Mouse (Mus musculus) liver, embryonic 15.5 days (tissue): ENCODE results near the gene Adgrl2. TPM values are rescaled to one million over a fixed set of nuclear protein-coding genes. Genes with fewer than 3 reads are reported as not detected.

Experiments
- ATAC-seq: fragments of 200-750 bp; cut with Nextera tagmentation; 2 replicates; pipeline ENCODE4 v1.8.0; 2017; ENCODE audit warnings: moderate number of reproducible peaks, mild to moderate bottlenecking, moderate library complexity; ENCODE audit not compliant: insufficient read depth
- H3K27ac ChIP-seq: fragments of 300-500 bp; sonication (generic); replicated peaks from 2 replicates; pipeline ENCODE4 v1.5.1; 2015; ENCODE audit warnings: mild to moderate bottlenecking, inconsistent platforms
- H3K27me3 ChIP-seq: fragments of 300-500 bp; sonication (generic); 2 replicates; pipeline ENCODE4 v1.6.1; 2015; ENCODE audit warnings: mild to moderate bottlenecking, inconsistent platforms
- H3K36me3 ChIP-seq: fragments of 300-500 bp; sonication (generic); replicated peaks from 2 replicates; pipeline ENCODE4 v1.6.1; 2015; ENCODE audit warnings: moderate library complexity, mild to moderate bottlenecking, inconsistent platforms
- H3K4me1 ChIP-seq: fragments of 300-500 bp; sonication (generic); replicated peaks from 2 replicates; pipeline ENCODE4 v1.6.1; 2015; ENCODE audit warnings: inconsistent platforms
- H3K4me2 ChIP-seq: fragments of 300-500 bp; sonication (generic); 2 replicates; pipeline ENCODE4 v1.6.1; 2015; ENCODE audit warnings: moderate library complexity, mild to moderate bottlenecking, inconsistent platforms
- H3K4me3 ChIP-seq: fragments of 300-500 bp; sonication (generic); replicated peaks from 2 replicates; pipeline ENCODE4 v1.5.1; 2015; ENCODE audit warnings: mild to moderate bottlenecking, inconsistent platforms
- H3K9ac ChIP-seq: fragments of 300-500 bp; sonication (generic); 2 replicates; pipeline ENCODE4 v1.6.1; 2015; ENCODE audit warnings: moderate library complexity, mild to moderate bottlenecking, inconsistent platforms
- H3K9me3 ChIP-seq: fragments of 300-500 bp; sonication (generic); replicated peaks from 2 replicates; pipeline ENCODE4 v1.6.1; 2016; ENCODE audit warnings: inconsistent platforms
- WGBS: fragments of 180-500 bp; shearing (Covaris S2); methylation state at CpG from one replicate; pipeline ENCODE4 v1.1.7; 2015; ENCODE audit warnings: mixed read lengths; ENCODE audit not compliant: insufficient replicate concordance; 5-methylcytosine and 5-hydroxymethylcytosine counted together
- polyA plus RNA-seq: library from polyadenylated mRNA; unstranded; fragments of >200 nt; fragmentation: Nextera tagmentation; extraction: Ambion mirVana; gene quantifications from 2 replicates; pipeline ENCODE4 v1.2.1, GENCODE M21; 2015

Gene Adgrl2
- polyA plus RNA-seq, 1 experiment from 2014 or later = 4.4 TPM

DNA sequence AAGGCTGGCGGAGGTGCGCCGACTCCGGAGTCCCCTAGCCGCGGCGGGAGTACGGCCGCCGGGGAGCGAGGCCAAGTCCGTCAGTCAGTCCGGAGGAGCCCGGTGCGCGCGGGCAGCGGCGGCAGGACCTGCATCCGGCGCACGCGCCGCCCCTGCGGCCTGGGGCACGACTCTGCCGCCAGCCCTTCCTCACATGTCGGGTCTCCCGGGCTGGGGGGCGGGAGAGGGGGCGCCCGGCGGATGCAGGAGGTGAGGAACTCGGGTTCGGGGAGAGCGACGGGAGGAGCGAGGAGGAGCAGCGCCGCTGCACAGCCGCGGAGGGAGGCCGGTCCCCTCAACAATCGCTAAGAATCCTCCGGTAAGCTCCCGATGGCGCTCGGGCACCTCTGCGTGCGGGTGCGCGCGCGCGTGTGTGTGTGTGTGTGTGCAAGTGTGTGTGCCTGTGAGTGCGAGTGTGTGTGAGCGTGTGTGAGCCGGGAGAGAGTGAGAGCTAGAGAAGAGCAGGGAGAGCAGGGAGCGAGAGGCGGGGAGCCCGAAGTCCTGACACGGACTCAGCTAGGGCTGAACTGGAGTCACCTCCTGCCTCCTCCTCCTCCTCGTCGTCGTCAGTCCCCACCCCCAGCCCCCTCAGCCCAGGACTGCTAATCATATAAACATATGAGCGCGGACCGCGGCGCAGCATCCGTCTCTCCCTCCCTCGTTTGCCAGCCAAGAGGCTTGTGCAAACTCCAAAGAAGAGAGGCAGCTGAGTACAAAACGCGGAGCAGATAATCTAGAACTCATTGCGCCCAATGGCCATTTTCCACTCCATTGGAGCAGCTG, 1.1 kb downstream of the Adgrl2 start:
- peaks cover 77% of the 10 kb centered on the region for H3K27me3 ChIP-seq
- peak; percentile 72 for ATAC-seq
- peak overlapping the region; percentile 62 for H3K4me3 ChIP-seq

DNA sequence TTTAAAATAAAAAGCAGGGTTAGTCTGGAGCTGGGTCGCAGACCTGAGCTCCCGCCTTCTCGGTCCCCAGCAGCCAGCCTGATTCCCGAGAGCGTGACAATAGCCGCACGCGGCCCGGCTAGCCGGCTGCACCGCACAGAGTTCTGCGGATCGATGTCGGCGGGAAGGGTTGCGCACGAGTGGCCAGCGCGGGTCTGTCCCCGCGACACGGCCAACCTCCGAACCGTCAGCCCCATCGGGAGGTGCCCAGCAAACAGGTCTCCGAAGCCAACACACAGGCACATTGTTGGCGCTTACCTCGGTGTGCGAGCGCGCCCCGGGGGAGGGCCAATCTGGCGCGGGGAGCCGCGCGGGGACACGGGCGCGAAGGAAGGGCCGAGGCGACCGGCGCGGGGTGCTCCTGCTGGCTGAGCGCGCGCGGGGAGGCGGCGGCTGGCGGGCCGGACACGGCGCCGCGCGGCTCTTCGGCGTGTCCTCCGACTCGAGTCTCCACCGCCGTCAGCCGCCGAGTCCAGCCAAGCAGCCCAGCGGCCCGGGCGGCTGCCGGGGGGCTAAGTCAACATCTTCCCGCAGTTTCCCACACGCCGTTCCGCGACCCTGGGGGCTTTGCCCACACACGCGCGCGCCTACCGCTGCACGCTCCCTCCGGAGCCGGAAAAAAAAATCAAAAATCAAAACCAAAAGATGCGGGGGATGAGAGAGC, 1.9 kb downstream of the Adgrl2 start:
- under 1% methylated on average over 84 of the region's 84 CpGs for WGBS
- H3K27me3 ChIP-seq = peaks cover 77% of the 10 kb centered on the region
- ATAC-seq = 0 out of 2 replicates have a peak, but pooled peaks have one; percentile 13

More for the DNA sequence above, 1.1 kb downstream of the Adgrl2 start:
- H3K4me1 ChIP-seq = peaks cover 7% of the 10 kb centered on the region
- peak overlapping the region; percentile 70 for H3K4me2 ChIP-seq
- peak overlapping the region; percentile 48 for H3K9ac ChIP-seq
- under 1% methylated on average over 73 of the region's 75 CpGs for WGBS
- no peaks in the 10 kb centered on the region for H3K36me3 ChIP-seq
- H3K27ac ChIP-seq = peak overlapping the region; percentile 78
- no peaks in the 10 kb centered on the region for H3K9me3 ChIP-seq

DNA sequence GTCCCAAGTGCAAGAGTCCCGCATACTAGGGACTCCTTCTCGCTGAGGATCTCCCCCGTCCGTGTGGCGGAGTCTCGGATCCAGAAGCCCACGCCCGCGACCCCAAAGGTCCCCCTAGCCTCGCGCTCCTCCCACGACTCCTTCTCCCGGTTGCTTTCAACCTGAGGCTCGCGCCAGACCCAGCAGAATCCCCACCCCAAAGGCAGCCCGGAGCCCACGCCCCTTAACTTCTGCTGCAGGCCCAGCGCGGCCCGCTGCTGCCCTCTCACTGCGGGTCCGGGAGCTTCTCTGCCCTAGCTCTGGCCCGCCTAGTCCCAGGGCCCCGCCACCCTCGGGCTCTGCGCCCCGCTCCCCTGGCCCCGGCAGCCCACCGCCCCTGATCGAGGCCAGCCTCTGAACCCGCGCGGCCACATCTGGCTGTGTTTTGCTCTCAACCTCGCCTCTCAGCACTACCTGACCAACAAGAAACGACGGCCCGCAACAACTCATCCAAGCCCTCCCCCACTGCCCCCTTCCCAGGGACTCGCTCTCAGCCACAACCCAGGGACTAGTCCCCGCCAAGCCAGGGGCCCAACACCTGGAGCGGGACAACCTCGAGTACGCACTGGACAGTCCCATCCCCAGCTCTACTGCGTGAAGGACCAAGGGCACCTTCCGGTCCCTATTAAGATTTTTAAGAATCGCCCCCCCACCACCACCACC, 2.6 kb downstream of the Adgrl2 start:
- H3K4me3 ChIP-seq = peak overlapping the region; percentile 62
- peak; percentile 58 for ATAC-seq
- 1% methylated on average over 45 of the region's 45 CpGs for WGBS

More for the DNA sequence above, 1.9 kb downstream of the Adgrl2 start:
- no peaks in the 10 kb centered on the region for H3K9me3 ChIP-seq
- peak overlapping the region; percentile 48 for H3K9ac ChIP-seq
- H3K36me3 ChIP-seq = no peaks in the 10 kb centered on the region
- H3K4me3 ChIP-seq = peak overlapping the region; percentile 62
- peak overlapping the region; percentile 78 for H3K27ac ChIP-seq
- peak overlapping the region; percentile 70 for H3K4me2 ChIP-seq
- H3K4me1 ChIP-seq = peaks cover 7% of the 10 kb centered on the region

DNA sequence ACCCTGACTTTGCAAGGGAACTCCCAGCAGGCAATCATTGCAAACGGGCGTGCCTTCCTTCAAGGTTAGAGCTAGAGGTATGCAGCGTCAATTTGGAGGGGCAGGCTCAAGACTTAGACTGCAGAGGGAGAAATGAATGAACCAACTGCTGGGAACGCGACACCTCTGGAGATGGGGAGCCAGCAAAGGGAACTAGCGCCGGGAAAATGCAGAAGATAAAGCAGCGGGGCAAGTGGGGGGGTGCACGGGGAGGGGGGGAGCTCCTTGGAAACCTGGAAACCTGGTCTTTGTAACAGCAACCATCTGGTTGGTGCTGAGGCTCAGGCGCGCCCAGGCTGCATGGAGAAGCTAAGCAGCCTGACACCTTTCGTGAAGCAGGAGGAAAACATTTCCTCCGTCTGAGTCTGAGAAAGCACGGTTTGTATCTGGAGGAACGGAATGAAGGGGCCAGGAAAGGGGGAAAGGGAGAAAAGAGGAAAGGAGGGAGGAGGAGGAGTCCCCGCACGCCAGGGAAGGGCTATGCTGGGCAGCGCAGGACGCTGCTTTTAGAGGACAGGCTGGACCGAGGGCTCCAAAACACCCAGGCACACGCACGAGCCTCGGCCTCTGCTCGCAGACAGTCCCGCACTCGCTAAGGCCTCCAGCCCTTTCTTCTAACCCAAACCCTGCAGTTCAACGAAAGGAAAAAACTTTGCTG, 3.3 kb downstream of the Adgrl2 start:
- H3K27ac ChIP-seq = no peak overlapping the region
- ATAC-seq = no peak
- peaks cover 7% of the 10 kb centered on the region for H3K4me1 ChIP-seq

More for the DNA sequence above, 2.6 kb downstream of the Adgrl2 start:
- Histone ChIP-seq H3K4me2 (peak overlapping the region; percentile 70), H3K27me3 (peaks cover 77% of the 10 kb centered on the region), H3K9ac (peak overlapping the region; percentile 48; the same call in 1 of the 2 replicates), H3K27ac (no peak overlapping the region), H3K36me3 (no peaks in the 10 kb centered on the region), H3K9me3 (no peaks in the 10 kb centered on the region), H3K4me1 (peaks cover 7% of the 10 kb centered on the region)

DNA sequence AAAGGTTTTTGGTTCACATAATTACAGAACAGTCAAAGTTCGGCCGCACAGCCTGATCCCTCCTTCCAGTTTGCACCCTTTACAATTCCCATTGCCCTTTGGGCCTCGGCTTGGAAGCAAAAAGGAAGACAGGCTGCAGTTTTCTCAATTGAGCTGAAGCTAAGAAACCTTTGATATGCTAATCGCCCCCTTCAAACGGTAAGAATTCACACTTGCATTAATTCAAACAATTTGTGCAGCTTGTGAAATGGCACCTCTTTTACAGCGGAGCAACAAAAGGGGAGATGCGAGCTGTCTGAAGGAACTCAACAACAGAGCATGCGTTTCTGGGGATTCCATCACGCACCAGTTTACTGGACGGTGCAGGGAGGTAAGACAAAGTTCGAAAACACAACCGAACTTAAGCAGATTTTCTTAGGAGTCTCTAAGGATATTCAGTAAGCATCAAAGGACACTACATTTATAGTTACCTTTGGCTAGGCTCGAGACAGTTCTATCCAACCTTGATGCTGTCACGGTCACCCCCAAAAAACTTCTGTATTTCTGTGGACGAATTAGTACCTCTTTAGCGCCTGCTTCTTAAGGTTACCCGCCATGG, 4.0 kb downstream of the Adgrl2 start:
- no peak overlapping the region for H3K9ac ChIP-seq
- peak overlapping the region; percentile 70 for H3K4me2 ChIP-seq
- H3K9me3 ChIP-seq = no peaks in the 10 kb centered on the region
- WGBS = 10% methylated on average over 17 of the region's 17 CpGs
- H3K27ac ChIP-seq = no peak overlapping the region
- H3K36me3 ChIP-seq = no peaks in the 10 kb centered on the region
- peaks cover 7% of the 10 kb centered on the region for H3K4me1 ChIP-seq
- ATAC-seq = no peak
- peaks cover 65% of the 10 kb centered on the region for H3K27me3 ChIP-seq
- peak overlapping the region; percentile 62; the same call in 1 of the 2 replicates for H3K4me3 ChIP-seq

More for the DNA sequence above, 3.3 kb downstream of the Adgrl2 start:
- H3K27me3 ChIP-seq = peaks cover 72% of the 10 kb centered on the region
- H3K4me2 ChIP-seq = peak overlapping the region; percentile 70
- H3K4me3 ChIP-seq = peak overlapping the region; percentile 62
- H3K9ac ChIP-seq = peak overlapping the region; percentile 11; the same call in 1 of the 2 replicates
- no peaks in the 10 kb centered on the region for H3K36me3 ChIP-seq
- H3K9me3 ChIP-seq = no peaks in the 10 kb centered on the region
- under 1% methylated on average over 27 of the region's 27 CpGs for WGBS

DNA sequence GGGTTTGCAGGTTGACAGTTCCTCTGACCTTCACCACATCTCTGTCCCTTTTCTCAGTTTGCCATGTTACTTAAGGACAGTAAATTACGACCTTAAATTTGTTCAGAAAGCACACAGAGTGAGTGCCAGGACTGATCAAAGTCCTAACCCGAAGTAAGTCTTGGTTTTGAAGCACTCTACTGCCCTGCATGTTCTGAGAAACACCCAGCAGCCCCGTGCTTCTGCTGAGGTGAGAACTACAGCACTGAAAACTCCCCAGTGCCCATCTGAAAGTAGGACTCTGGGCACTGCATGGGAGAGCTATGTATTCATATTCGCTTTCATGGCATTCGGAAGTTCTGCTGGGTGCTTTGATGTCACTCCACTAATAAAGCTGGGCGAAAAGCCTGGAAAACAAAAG, 6.0 kb downstream of the Adgrl2 start:
- Histone ChIP-seq H3K27ac (no peak overlapping the region), H3K4me2 (no peak overlapping the region), H3K4me3 (no peak overlapping the region), H3K27me3 (peaks cover 45% of the 10 kb centered on the region), H3K36me3 (no peaks in the 10 kb centered on the region), H3K4me1 (peaks cover 7% of the 10 kb centered on the region), H3K9ac (no peak overlapping the region), H3K9me3 (no peaks in the 10 kb centered on the region)
- ATAC-seq = no peak
- WGBS = 52% methylated on average over 6 of the region's 6 CpGs

DNA sequence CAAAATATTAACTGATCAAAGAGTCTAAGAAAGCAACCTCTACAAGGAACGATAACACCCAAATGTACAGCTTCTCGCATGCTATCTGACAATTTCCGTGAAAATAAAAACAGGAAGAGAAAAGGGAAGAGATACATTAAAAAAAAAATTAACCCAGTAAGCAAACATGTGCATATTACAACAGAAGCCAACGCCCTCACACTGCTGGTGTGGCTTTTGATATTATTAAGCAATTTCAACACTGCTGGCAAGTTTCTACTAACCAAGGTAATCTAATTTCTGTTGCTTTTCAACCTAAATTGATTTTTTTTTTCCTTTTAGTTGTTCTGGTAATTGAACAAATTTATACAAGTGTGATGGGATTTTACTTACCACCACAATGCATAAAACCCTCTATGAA, 8.0 kb downstream of the Adgrl2 start:
- H3K27ac ChIP-seq = no peak overlapping the region
- no peak overlapping the region for H3K4me2 ChIP-seq
- no peak for ATAC-seq
- no peak overlapping the region for H3K4me3 ChIP-seq
- no peaks in the 10 kb centered on the region for H3K36me3 ChIP-seq
- H3K27me3 ChIP-seq = peaks cover 25% of the 10 kb centered on the region
- no peak overlapping the region for H3K9ac ChIP-seq
- H3K9me3 ChIP-seq = no peaks in the 10 kb centered on the region
- peaks cover 4% of the 10 kb centered on the region; the same call in 1 of the 2 replicates for H3K4me1 ChIP-seq
- WGBS = 37% methylated on average over 4 of the region's 4 CpGs

DNA sequence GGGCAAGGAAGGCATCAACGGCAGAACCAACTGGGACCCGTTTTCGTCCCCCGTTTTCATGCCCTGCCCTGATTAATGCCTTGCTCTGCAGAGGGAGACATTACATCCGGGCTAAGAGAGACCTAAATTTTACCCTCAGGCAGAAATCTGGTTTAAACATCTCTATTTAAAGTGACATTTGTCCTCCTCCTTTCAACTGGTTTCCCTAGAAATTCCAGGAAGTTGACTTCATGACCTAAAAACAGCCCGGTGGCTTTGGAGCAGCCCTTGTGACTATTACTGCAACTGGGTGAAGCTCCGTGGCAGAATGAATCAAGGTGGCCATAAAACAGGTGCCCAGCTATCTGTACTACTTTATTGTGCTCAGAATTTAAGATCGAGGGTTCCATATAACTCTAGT, 8.6 kb downstream of the Adgrl2 start:
- no peak overlapping the region for H3K9ac ChIP-seq
- ATAC-seq = no peak
- 45% methylated on average over 8 of the region's 8 CpGs for WGBS

DNA sequence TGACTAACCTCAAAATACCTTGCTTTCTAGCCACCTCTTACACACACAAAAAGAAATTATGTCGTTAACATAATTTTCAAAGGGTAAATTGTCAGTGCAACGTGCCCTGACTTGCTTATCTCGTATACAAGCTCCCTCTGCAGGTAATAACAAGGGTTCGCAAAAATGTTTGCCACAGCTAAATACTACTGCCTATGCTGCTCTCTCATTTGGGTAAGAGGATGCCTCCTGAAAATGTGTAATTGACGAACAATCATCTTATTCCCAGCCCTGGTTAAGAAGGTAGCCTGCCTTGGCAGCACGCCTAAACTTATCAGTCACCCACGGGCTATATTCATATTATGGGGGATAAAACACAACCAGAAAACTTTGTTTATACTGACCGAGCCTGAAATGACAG, 11.8 kb downstream of the Adgrl2 start:
- no peaks in the 10 kb centered on the region for H3K9me3 ChIP-seq

More for the DNA sequence above, 8.6 kb downstream of the Adgrl2 start:
- H3K4me2 ChIP-seq = no peak overlapping the region
- no peaks in the 10 kb centered on the region for H3K36me3 ChIP-seq
- no peak overlapping the region for H3K27ac ChIP-seq
- H3K4me3 ChIP-seq = no peak overlapping the region
- H3K4me1 ChIP-seq = peaks cover 2% of the 10 kb centered on the region; the same call in 1 of the 2 replicates
- H3K27me3 ChIP-seq = peaks cover 19% of the 10 kb centered on the region
- no peaks in the 10 kb centered on the region for H3K9me3 ChIP-seq

DNA sequence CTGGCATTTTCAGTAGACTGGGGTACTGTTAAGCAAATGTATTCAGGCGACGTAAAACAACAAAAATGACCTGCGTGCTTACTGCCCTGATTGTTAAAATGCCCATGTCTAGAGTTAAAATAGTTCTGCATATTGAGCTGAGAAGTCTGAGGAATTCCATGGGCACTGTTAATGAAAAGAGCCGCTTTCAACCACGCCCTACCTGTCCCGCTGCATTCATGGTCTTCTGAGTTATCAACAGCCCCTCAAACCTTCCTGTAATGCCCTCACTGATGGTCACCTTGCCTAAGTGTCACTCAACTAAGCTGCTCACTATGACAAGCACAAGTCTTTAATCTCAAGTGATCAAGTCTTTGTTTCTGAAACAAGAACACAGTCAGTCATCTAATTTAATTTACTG, 12.5 kb downstream of the Adgrl2 start:
- Histone ChIP-seq H3K36me3 (no peaks in the 10 kb centered on the region), H3K4me3 (no peak overlapping the region), H3K4me2 (no peak overlapping the region), H3K27ac (no peak overlapping the region), H3K27me3 (no peaks in the 10 kb centered on the region), H3K9ac (no peak overlapping the region), H3K9me3 (no peaks in the 10 kb centered on the region), H3K4me1 (no peaks in the 10 kb centered on the region)
- no peak for ATAC-seq
- 77% methylated on average over 6 of the region's 6 CpGs for WGBS

More for the DNA sequence above, 11.8 kb downstream of the Adgrl2 start:
- Histone ChIP-seq H3K27me3 (no peaks in the 10 kb centered on the region), H3K4me2 (no peak overlapping the region), H3K36me3 (no peaks in the 10 kb centered on the region), H3K27ac (no peak overlapping the region), H3K4me1 (no peaks in the 10 kb centered on the region), H3K4me3 (no peak overlapping the region), H3K9ac (no peak overlapping the region)
- WGBS = 54% methylated on average over 8 of the region's 8 CpGs
- no peak for ATAC-seq
